Mouse (Mus musculus) small intestine, adult 2 months (tissue): Measurements from ENCODE around the gene Lhfp.

Experiments
- CTCF ChIP-seq: fragments of 200-500 bp; IDR thresholded peaks from 2 replicates; pipeline ENCODE4 v1.5.1; 2012; ENCODE audit warnings: low read depth, mild to moderate bottlenecking, control low read depth, inconsistent platforms, low read length, moderate library complexity, mixed read lengths; ENCODE audit not compliant: insufficient replicate concordance, insufficient read length; ENCODE audit errors: extremely low read depth
- POLR2A ChIP-seq: fragments of 200-500 bp; IDR thresholded peaks from 2 replicates; pipeline ENCODE4 v1.6.1; 2012; ENCODE audit warnings: low read depth, mild to moderate bottlenecking, control low read depth, inconsistent platforms, low read length, moderate library complexity

DNA sequence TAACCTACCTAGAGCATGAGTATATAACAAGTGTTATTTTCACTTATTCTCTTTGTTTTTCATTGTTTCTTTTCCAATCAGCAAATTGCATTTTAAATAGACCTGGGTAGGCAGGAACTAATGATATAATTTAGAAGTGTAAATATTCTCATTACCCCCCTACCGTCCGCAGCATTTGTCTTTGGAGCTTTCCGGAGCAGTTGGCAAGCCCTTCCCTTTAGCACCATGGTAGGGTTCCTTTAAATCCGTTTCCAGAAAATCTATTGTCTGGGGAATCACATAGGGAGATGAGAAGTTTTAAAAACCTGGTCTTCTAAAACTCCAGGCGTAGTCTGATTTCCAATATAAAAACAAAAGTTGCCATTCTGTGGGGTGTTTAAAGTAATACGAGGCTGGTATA, 59.5 kb downstream of the Lhfp start:
- no peak for TF ChIP-seq CTCF
- TF ChIP-seq POLR2A, result no peak
